Mouse (Mus musculus) neural tube, postnatal 0 days (tissue): ENCODE data around the gene Plod3. TPM values are rescaled to one million over a fixed set of nuclear protein-coding genes. Genes with fewer than 3 reads are reported as not detected.
A peak's percentile ranks its signal among the peaks of the same experiment; 100 is the strongest.

Experiments used
- microRNA counts: library from miRNA; unstranded; fragments of <30 nt; microRNA quantifications from one replicate; lab custom pipeline; 2015
- microRNA-seq: library from miRNA; unstranded; fragments of <30 nt; microRNA quantifications from one replicate; pipeline ENCODE4, GENCODE M21; 2016
- polyA plus RNA-seq: library from polyadenylated mRNA; unstranded; fragments of >200 nt; fragmentation: Nextera tagmentation; extraction: Ambion mirVana; gene quantifications from 2 replicates; pipeline ENCODE4 v1.2.1, GENCODE M21; 2015

Plod3 gene
- polyA plus RNA-seq = 27.7 and 33.2 TPM in 2 replicates

DNA sequence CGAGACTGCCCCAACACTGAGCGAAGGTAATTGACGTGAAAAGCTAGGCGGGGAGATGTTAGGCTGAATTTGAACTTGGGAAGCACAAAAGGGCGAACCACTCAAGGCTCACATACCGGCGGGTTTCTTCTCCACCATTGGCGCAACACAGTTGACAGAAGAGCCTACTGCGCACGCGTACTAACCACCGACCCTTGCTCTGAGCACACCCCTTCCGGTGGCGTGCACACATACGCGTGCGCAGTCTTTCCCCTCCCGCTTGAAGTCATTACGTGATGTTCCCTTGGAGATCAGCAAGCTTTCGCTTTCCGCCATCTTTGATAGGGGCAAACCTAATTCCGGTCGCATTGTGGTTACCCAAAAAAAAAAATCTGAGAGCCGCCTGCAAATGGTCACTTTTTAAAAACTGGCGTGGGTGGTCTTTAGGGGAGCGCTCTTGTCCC lies at the start of gene Plod3:
TSS of gene Plod3 (plus strand) at position 325 of the 443 bp plus-strand sequence.

GRCm38 (mm10) chr5:136953015-136953414 lies 33.8 kb upstream of the Plod3 start, which contains the start of gene Fis1:
Gene Fis1, plus strand, starts transcription at chr5:136953275.

DNA sequence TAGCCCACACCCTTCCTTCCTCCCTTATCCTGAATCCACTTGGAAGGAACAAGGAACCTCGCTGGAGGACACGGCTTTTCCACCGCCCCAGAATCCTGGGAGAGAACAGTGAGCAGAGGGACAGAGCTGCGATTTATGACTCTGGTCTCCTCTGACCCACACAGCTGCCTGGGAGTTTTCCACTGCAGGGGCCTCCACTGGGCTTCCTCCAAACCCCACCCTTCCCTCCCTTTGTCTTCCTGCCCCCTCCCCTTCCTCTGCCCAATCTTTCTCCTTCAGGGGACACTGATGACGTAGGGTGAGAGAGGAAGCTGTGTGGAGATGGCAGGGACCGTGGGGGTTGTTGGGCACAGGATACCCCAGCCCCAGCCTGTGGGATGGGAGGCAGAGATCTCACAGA lies 20.5 kb upstream of the Plod3 start, which contains the start of gene Cldn15:
TSS of gene Cldn15 (plus strand) at position 286 of the 400 bp plus-strand sequence.

DNA sequence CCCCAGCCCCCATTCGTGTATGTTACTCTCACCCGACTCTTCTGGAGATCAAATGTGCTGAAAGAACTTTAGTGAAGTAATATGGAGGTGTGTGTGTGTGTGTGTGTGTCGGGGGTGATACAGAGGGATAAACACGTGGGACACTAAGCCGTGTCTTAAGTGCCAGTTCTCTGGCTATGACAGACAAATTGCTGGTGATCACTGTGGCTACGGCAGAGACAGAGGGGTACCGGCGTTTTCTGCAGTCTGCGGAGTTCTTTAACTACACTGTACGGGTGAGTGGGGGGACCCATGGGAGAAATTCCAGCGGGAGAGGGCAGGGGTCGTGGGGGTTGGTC lies 1.1 kb downstream of the Plod3 start, which contains the start of gene Znhit1:
TSS of gene Znhit1 (minus strand) at position 88 of the 338 bp plus-strand sequence.

GRCm38 (mm10) chr5:137026092-137026491 lies 39.3 kb downstream of the Plod3 start, which contains the start of gene Vgf:
Gene Vgf, plus strand, starts transcription at chr5:137026392.

GRCm38 (mm10) chr5:137045402-137046323 lies 58.8 kb downstream of the Plod3 start, which contains the start of gene Ap1s1:
Gene Ap1s1, minus strand, starts transcription at chr5:137046135.

MicroRNA genes within 50 kb of the gene (microRNA counts, 519-probe panel; counts per million panel counts)
- 40.5 counts per million for microRNA mmu-miR-702 (lab: Ali Mortazavi, UCI)

Small RNA genes lying within 50 kb of the gene (microRNA-seq; reads per million reads assigned to microRNA genes)
- gene Mir702 = 47.6 reads per million, percentile 36 among the genes with 10 or more reads in this experiment

Other genes with a start within 250 kb of the Plod3 start
- 35.9 and 37.5 TPM in 2 replicates for gene Col26a1, start 103.8 kb upstream of the Plod3 start, polyA plus RNA-seq
- gene Ift22, start 78.9 kb upstream of the Plod3 start, polyA plus RNA-seq = 110 and 131 TPM in 2 replicates
- 392 and 407 TPM in 2 replicates for gene Fis1, start 33.7 kb upstream of the Plod3 start, polyA plus RNA-seq
- 0.10 and 0.17 TPM in 2 replicates for gene Cldn15, start 20.4 kb upstream of the Plod3 start, polyA plus RNA-seq
- 142 and 162 TPM in 2 replicates for gene Znhit1, start 1.0 kb downstream of the Plod3 start, polyA plus RNA-seq
- 56.1 and 64.7 TPM in 2 replicates for gene Vgf, start 39.4 kb downstream of the Plod3 start, polyA plus RNA-seq
- gene Ap1s1, start 59.1 kb downstream of the Plod3 start, polyA plus RNA-seq = 195 and 218 TPM in 2 replicates
- 0.08 and 0.20 TPM in 2 replicates for gene Serpine1, start 85.2 kb downstream of the Plod3 start, polyA plus RNA-seq
- 2.6 and 2.9 TPM in 2 replicates for gene Trim56, start 129.2 kb downstream of the Plod3 start, polyA plus RNA-seq
- gene Muc3, start 162.3 kb downstream of the Plod3 start, polyA plus RNA-seq = not detected in 2 replicates
- 0.67 and 1.4 TPM in 2 replicates for gene Muc3a, start 225.4 kb downstream of the Plod3 start, polyA plus RNA-seq